Mouse (Mus musculus) T-helper 2 cell (primary cell): ENCODE measurements around the gene Alk.

Source experiments
- in situ Hi-C: fragments of 300-600 bp; cut with MboI, MseI; formaldehyde crosslinking; loops from one replicate; pipeline ENCODE4 v1.15.1; 2025; ENCODE audit warnings: high pct_unique_total_duplicates

The Alk gene

GRCm38 (mm10) chr17:71881369-71881768, 723.1 kb downstream of the Alk start:
- in situ Hi-C loops, result no loop called here

GRCm38 (mm10) chr17:71875492-71875891, 728.9 kb downstream of the Alk start:
- in situ Hi-C loops, result loop anchor here (10.0 kb wide), 1 partner anchor 321 kb away; the partner anchor contains the start of gene Spdya

GRCm38 (mm10) chr17:71874795-71875194, 729.6 kb downstream of the Alk start:
- in situ Hi-C loops, result loop anchor here (5.0 to 10.0 kb wide), 2 partner anchors 202 to 320 kb away; partner anchors contain the start of genes Spdya and Togaram2

- in situ Hi-C loops, result loop anchor here (5.0 to 10.0 kb wide), 2 partner anchors 202 to 319 kb away; partner anchors contain the start of genes Spdya and Togaram2
These were observed 730.4 kb downstream of the Alk start for GRCm38 (mm10) chr17:71874077-71874476.

GRCm38 (mm10) chr17:71872976-71873375, 731.5 kb downstream of the Alk start:
- in situ Hi-C loops, result loop anchor here (5.0 to 10.0 kb wide), 2 partner anchors 201 to 318 kb away; partner anchors contain the start of genes Spdya and Togaram2

- in situ Hi-C loops, result loop anchor here (5.0 to 10.0 kb wide), 2 partner anchors 200 to 317 kb away; partner anchors contain the start of genes Spdya and Togaram2
These were observed 732.4 kb downstream of the Alk start for GRCm38 (mm10) chr17:71871981-71872380.

GRCm38 (mm10) chr17:71870641-71871040, 733.8 kb downstream of the Alk start:
- in situ Hi-C loops, result loop anchor here (5.0 to 10.0 kb wide), 2 partner anchors 198 to 316 kb away; partner anchors contain the start of genes Spdya and Togaram2

GRCm38 (mm10) chr17:71870232-71870621, 734.2 kb downstream of the Alk start:
- in situ Hi-C loops, result loop anchor here (5.0 to 10.0 kb wide), 2 partner anchors 198 to 315 kb away; partner anchors contain the start of genes Spdya and Togaram2

- in situ Hi-C loops, result loop anchor here (5.0 to 10.0 kb wide), 2 partner anchors 197 to 315 kb away; partner anchors contain the start of genes Spdya and Togaram2
These were observed 734.8 kb downstream of the Alk start for GRCm38 (mm10) chr17:71869372-71870231.

GRCm38 (mm10) chr17:71868828-71869227, 735.6 kb downstream of the Alk start:
- in situ Hi-C loops, result no loop called here

GRCm38 (mm10) chr17:71867892-71868291, 736.5 kb downstream of the Alk start:
- in situ Hi-C loops, result no loop called here

- in situ Hi-C loops, result no loop called here
These were observed 739.0 kb downstream of the Alk start for GRCm38 (mm10) chr17:71865437-71865836.

GRCm38 (mm10) chr17:71864039-71864438, 740.4 kb downstream of the Alk start:
- in situ Hi-C loops, result no loop called here

GRCm38 (mm10) chr17:71862895-71863294, 741.5 kb downstream of the Alk start:
- in situ Hi-C loops, result no loop called here

GRCm38 (mm10) chr17:71862184-71862583, 742.2 kb downstream of the Alk start:
- in situ Hi-C loops, result no loop called here

GRCm38 (mm10) chr17:71831960-71832359, 772.5 kb downstream of the Alk start:
- in situ Hi-C loops, result no loop called here

- in situ Hi-C loops, result no loop called here
These were observed 775.6 kb downstream of the Alk start for GRCm38 (mm10) chr17:71828647-71829414.

- in situ Hi-C loops, result no loop called here
These were observed 776.8 kb downstream of the Alk start for GRCm38 (mm10) chr17:71827627-71828026.

- in situ Hi-C loops, result no loop called here
These were observed 777.8 kb downstream of the Alk start for GRCm38 (mm10) chr17:71826603-71827002.

- in situ Hi-C loops, result no loop called here
These were observed 780.7 kb downstream of the Alk start for GRCm38 (mm10) chr17:71823622-71824306.
